7 mouse cellular contexts compared by ENCODE assay signal in the genomic region with DNA sequence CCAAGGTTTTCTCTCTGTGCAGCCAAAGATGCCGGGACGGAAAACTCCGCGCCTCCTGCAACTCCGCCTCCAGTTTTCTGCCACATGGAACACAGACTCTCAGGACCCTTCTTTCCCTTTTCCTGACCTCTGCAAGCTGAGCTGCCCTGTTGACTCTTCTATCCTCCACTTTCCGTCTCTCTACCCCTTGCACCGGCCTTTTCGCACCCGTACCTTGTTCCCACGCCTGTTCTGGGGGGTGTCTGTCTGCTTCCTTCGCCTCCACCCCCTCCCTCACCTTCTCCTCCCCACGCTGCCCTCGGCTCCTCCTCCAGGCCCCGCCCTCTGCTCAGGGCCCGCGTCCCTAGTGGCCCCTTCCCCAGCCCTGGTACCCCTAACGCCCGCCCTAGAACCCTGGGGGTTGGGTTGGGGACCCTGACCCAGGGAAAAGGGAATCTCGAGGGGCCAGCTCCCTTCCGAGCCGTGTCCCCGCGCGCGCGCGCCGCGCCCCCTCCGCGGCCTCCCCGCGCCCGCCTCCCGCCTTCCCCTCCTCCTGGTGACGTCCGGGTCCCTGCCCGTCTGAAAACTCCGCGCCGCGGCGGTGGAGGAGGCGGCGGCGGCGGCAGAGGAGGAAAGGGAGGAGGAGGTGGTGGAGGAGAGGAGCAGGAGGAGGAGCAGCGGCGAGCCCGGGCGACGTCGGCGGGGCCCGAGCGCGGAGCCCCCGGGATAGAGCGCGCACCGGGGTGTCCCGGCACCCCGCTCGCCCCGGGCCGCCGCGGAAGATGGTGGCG. TPM values are rescaled to one million over a fixed set of nuclear protein-coding genes. Genes with fewer than 3 reads are reported as not detected.
DNase-seq lines count a peak whose midpoint lies in the region; ATAC-seq and TF ChIP-seq lines count a peak whose summit lies in the region.

A gene (plus strand): TSS at position 562 of the 770 bp plus-strand sequence.

- H3K9me3 ChIP-seq in embryonic facial prominence, embryonic 11.5 days (replicated peaks; ENCODE audit: control insufficient read depth, low read length): no peaks in the 10 kb centered on the region
- no peaks in the 10 kb centered on the region for H3K9me3 ChIP-seq in limb, embryonic 15.5 days
- no peaks in the 10 kb centered on the region for H3K9me3 ChIP-seq in midbrain, embryonic 16.5 days (replicated peaks; ENCODE audit: control insufficient read depth, low read length, poor library complexity, severe bottlenecking)

- peak; percentile 89 for DNase-seq in adrenal gland, postnatal 14 days
- peak; percentile 82 for DNase-seq in embryonic facial prominence, embryonic 11.5 days (ENCODE audit: low spot score)
- peak; percentile 73 for DNase-seq in heart, adult 8-10 months (ENCODE audit: low spot score)
- DNase-seq in kidney, adult 8-10 months: peak; percentile 81 to 85
- peak; percentile 37 to 76 for DNase-seq in spleen, adult 2 months (ENCODE audit: low read depth in 1 of 2, low spot score in 2 of 2)

- no peaks in the 10 kb centered on the region for H3K36me3 ChIP-seq in embryonic facial prominence, embryonic 11.5 days (replicated peaks; ENCODE audit: control insufficient read depth, insufficient read depth, low read depth, low read length)
- H3K36me3 ChIP-seq in limb, embryonic 15.5 days: no peaks in the 10 kb centered on the region
- no peaks in the 10 kb centered on the region for H3K36me3 ChIP-seq in midbrain, embryonic 16.5 days (ENCODE audit: control insufficient read depth, insufficient read depth, low read length)
- H3K36me3 ChIP-seq in spleen, adult 2 months (ENCODE audit: control insufficient read depth, insufficient read depth, low read length): no peaks in the 10 kb centered on the region

- peak within 1 kb of the TSS; percentile 79 for H3K4me3 ChIP-seq in embryonic facial prominence, embryonic 11.5 days (ENCODE audit: low read depth, low read length)
- peak within 1 kb of the TSS; percentile 92 for H3K4me3 ChIP-seq in limb, embryonic 15.5 days
- peak within 1 kb of the TSS; percentile 85 for H3K4me3 ChIP-seq in midbrain, embryonic 16.5 days (ENCODE audit: low read depth, low read length)
- H3K4me3 ChIP-seq in spleen, adult 2 months (ENCODE audit: extremely low read depth, insufficient read depth, insufficient read length): peak within 1 kb of the TSS; percentile 80

- H3K9ac ChIP-seq in embryonic facial prominence, embryonic 11.5 days (replicated peaks; ENCODE audit: low read length): peak within 1 kb of the TSS; percentile 80
- peak within 1 kb of the TSS; percentile 73 for H3K9ac ChIP-seq in limb, embryonic 15.5 days
- H3K9ac ChIP-seq in midbrain, embryonic 16.5 days (ENCODE audit: low read depth, low read length): peak within 1 kb of the TSS; percentile 85

- H3K27ac ChIP-seq in embryonic facial prominence, embryonic 11.5 days (replicated peaks; ENCODE audit: low read depth, low read length): peak within 1 kb of the TSS; percentile 62
- H3K27ac ChIP-seq in limb, embryonic 15.5 days: peak within 1 kb of the TSS; percentile 91
- H3K27ac ChIP-seq in midbrain, embryonic 16.5 days (ENCODE audit: low read length): peak within 1 kb of the TSS; percentile 85
- peak within 1 kb of the TSS; percentile 82 for H3K27ac ChIP-seq in spleen, adult 2 months (ENCODE audit: insufficient read depth, low read length)

- under 1% methylated on average over 31 of the region's 69 CpGs for WGBS in embryonic facial prominence, embryonic 11.5 days
- WGBS in limb, embryonic 15.5 days: under 1% methylated on average over 50 of the region's 69 CpGs
- WGBS in midbrain, embryonic 16.5 days: under 1% methylated on average over 42 of the region's 69 CpGs
- WGBS in spleen, adult 2 months: 2% methylated on average over 62 of the region's 69 CpGs

- no peaks in the 10 kb centered on the region for H3K27me3 ChIP-seq in embryonic facial prominence, embryonic 11.5 days (ENCODE audit: control insufficient read depth, insufficient read depth, low read length)
- H3K27me3 ChIP-seq in limb, embryonic 15.5 days: 0 out of 2 replicates have a peak, but pooled peaks cover 14% of the 10 kb centered on the region
- H3K27me3 ChIP-seq in midbrain, embryonic 16.5 days (ENCODE audit: control insufficient read depth, insufficient read depth, low read depth, low read length): peaks cover 3% of the 10 kb centered on the region; the same call in 1 of the 2 replicates
- H3K27me3 ChIP-seq in spleen, adult 2 months (ENCODE audit: control insufficient read depth, insufficient read depth, low read length): no peaks in the 10 kb centered on the region

- peak; percentile 77 for ATAC-seq in embryonic facial prominence, embryonic 11.5 days (replicated peaks; ENCODE audit: insufficient number of reproducible peaks, low FRiP score, low TSS enrichment, low read depth)
- ATAC-seq in limb, embryonic 15.5 days (ENCODE audit: insufficient number of reproducible peaks, low FRiP score, low TSS enrichment, low read depth): peak; percentile 86
- ATAC-seq in midbrain, embryonic 16.5 days: peak; percentile 92

- H3K4me2 ChIP-seq in embryonic facial prominence, embryonic 11.5 days (ENCODE audit: low read depth, low read length): peak within 1 kb of the TSS; percentile 67
- H3K4me2 ChIP-seq in limb, embryonic 15.5 days: peak within 1 kb of the TSS; percentile 87
- peak within 1 kb of the TSS; percentile 82 for H3K4me2 ChIP-seq in midbrain, embryonic 16.5 days (ENCODE audit: low read length)

- TF ChIP-seq CTCF in spleen, adult 2 months (IDR thresholded peaks at IDR 0.05; ENCODE audit: extremely low read depth, insufficient read depth, insufficient read length, insufficient replicate concordance): no peak

- TF ChIP-seq POLR2A in spleen, adult 2 months (IDR thresholded peaks at IDR 0.05; ENCODE audit: low read depth, low read length): no peak

- no peaks in the 10 kb centered on the region for H3K4me1 ChIP-seq in embryonic facial prominence, embryonic 11.5 days (ENCODE audit: control insufficient read depth, insufficient read depth, low read length)
- H3K4me1 ChIP-seq in limb, embryonic 15.5 days: peaks cover 26% of the 10 kb centered on the region
- peaks cover 16% of the 10 kb centered on the region for H3K4me1 ChIP-seq in midbrain, embryonic 16.5 days (ENCODE audit: control insufficient read depth, insufficient read depth, low read length)
- H3K4me1 ChIP-seq in spleen, adult 2 months (ENCODE audit: control insufficient read depth, insufficient read depth, insufficient read length): peaks cover 15% of the 10 kb centered on the region; the same call in 1 of the 2 replicates

RNA-seq across cellular contexts. Expression of the gene that starts here (rescaled TPM):
- total RNA-seq in adrenal gland, postnatal 14 days (2021): 5.7 and 8.4 TPM in 2 replicates
- polyA plus RNA-seq in embryonic facial prominence, embryonic 11.5 days (2014; fragmentation: Nextera tagmentation; extraction: Ambion mirVana): 1.4 and 1.5 TPM in 2 replicates
- total RNA-seq in heart, adult 8-10 months (2022): 1 to 10 TPM; 1.6 to 2.3 (median 2.1) TPM
- polyA plus RNA-seq in limb, embryonic 15.5 days (2015; fragmentation: Nextera tagmentation; extraction: Ambion mirVana): 2.5 and 2.9 TPM in 2 replicates
- 2.1 and 2.5 TPM in 2 replicates for polyA plus RNA-seq in midbrain, embryonic 16.5 days (2015; fragmentation: Nextera tagmentation; extraction: Ambion mirVana)
- 7.8 and 8.6 TPM in 2 replicates for polyA plus RNA-seq in spleen, adult 2 months (2012; rRNA removed)

Comparison
In these comparisons a context has a peak if more than half of its experiments do, and no peak if none do; other contexts are left out.
1. Peak in every context shown above with its lines: DNase-seq, ATAC-seq, H3K4me3 ChIP-seq and H3K27ac ChIP-seq.